Mouse (Mus musculus): ENCODE results near the gene Nisch. TPM values are rescaled to one million over a fixed set of nuclear protein-coding genes. Genes with fewer than 3 reads are reported as not detected.

Nisch gene
- polyA plus RNA-seq, 1 experiment from 2014 or later = 411 TPM

- WGBS = 85% methylated on average over 26 of the region's 26 CpGs
- no peak for TF ChIP-seq CTCF (IDR thresholded peaks at IDR 0.05; ENCODE audit: low read depth)
- no peak overlapping the region for H3K4me2 ChIP-seq
- no peaks in the 10 kb centered on the region for H3K9me3 ChIP-seq (ENCODE audit: low read depth, low read length)
- no peak overlapping the region for H3K9ac ChIP-seq
- no peak for DNase-seq
- H3K27me3 ChIP-seq (ENCODE audit: insufficient read depth, low read length) = no peaks in the 10 kb centered on the region
- no peak overlapping the region for H3K27ac ChIP-seq (ENCODE audit: low read depth)
- no peak for ATAC-seq (ENCODE audit: insufficient read depth)
- H3K36me3 ChIP-seq (ENCODE audit: insufficient read depth) = peaks cover 83% of the 10 kb centered on the region
- no peak overlapping the region for H3K4me3 ChIP-seq (ENCODE audit: low read depth, low read length)
- peaks cover 15% of the 10 kb centered on the region for H3K4me1 ChIP-seq (ENCODE audit: insufficient read depth)
These were observed 80.1 kb downstream of the Nisch start for GRCm38 (mm10) chr14:31136411-31137280.

- Histone ChIP-seq H3K9ac (no peak overlapping the region), H3K27me3 (ENCODE audit: insufficient read depth, low read length) (no peaks in the 10 kb centered on the region), H3K27ac (ENCODE audit: low read depth) (no peak overlapping the region), H3K4me3 (ENCODE audit: low read depth, low read length) (no peak overlapping the region), H3K36me3 (ENCODE audit: insufficient read depth) (peaks cover 74% of the 10 kb centered on the region), H3K9me3 (ENCODE audit: low read depth, low read length) (no peaks in the 10 kb centered on the region), H3K4me2 (no peak overlapping the region), H3K4me1 (ENCODE audit: insufficient read depth) (peaks cover 15% of the 10 kb centered on the region)
- no peak for TF ChIP-seq CTCF (IDR thresholded peaks at IDR 0.05; ENCODE audit: low read depth)
- ATAC-seq (ENCODE audit: insufficient read depth) (no peak), DNase-seq (no peak)
- WGBS = 91% methylated on average over 34 of the region's 34 CpGs
These were observed 81.0 kb downstream of the Nisch start for GRCm38 (mm10) chr14:31135495-31136410.

DNA sequence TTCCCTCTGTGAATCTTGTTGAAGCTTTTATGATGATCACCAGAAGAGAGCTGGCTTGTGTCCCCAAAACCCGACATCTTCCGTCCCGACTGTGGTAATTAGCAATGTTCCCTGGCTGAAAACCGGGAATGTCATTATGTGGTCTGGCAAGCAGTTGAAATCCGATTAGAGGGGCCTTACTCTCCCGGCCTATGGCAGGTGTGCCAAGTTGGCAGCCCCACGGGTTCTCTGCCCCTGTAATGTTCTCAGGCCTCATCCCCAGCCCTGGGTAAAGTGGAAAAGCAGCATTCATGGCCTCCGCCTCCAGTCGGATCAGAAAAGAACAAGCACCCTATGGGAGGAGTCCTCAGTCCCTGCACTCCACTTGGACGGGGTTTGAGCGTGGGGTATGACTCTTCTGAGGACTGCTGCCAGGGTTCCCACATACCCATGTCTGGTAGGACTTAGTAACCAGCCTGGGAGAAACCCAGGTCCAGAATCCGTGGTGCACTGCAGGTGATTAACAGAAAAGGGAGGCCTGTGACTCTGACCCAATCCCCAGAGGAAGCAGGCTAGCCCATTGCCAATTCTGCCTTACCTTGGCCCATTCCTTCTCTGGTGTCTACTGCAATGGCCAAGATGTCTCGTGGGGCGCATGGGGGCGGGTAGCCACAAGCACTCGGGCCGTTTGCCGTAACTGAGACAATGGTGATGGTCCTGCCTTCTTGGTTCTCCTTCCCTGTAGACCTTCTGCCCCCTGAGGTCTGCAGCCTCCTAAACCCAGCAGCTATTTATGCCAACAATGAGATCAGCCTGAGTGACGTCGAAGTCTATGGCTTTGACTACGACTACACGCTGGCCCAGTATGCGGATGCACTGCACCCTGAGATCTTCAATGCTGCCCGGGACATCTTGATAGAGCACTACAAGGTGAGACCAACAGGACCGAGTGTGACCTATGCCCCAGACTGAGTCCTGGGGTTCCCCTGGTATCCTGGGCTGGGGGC lies 82.4 kb downstream of the Nisch start:
- WGBS = 87% methylated on average over 25 of the region's 25 CpGs
- TF ChIP-seq CTCF (IDR thresholded peaks at IDR 0.05; ENCODE audit: low read depth) = no peak
- H3K4me3 ChIP-seq (ENCODE audit: low read depth, low read length) = no peak overlapping the region
- peaks cover 60% of the 10 kb centered on the region for H3K36me3 ChIP-seq (ENCODE audit: insufficient read depth)
- ATAC-seq (ENCODE audit: insufficient read depth) (no peak), DNase-seq (no peak)
- no peaks in the 10 kb centered on the region for H3K9me3 ChIP-seq (ENCODE audit: low read depth, low read length)
- H3K27me3 ChIP-seq (ENCODE audit: insufficient read depth, low read length) = no peaks in the 10 kb centered on the region
- no peak overlapping the region for H3K27ac ChIP-seq (ENCODE audit: low read depth)
- H3K4me1 ChIP-seq (ENCODE audit: insufficient read depth) = peaks cover 25% of the 10 kb centered on the region
- H3K4me2 ChIP-seq = peak overlapping the region; percentile 97; the same call in 1 of the 2 replicates
- no peak overlapping the region for H3K9ac ChIP-seq

- H3K9me3 ChIP-seq (ENCODE audit: low read depth, low read length) = no peaks in the 10 kb centered on the region
- peak overlapping the region; percentile 92; the same call in 1 of the 2 replicates for H3K9ac ChIP-seq
- 33% methylated on average over 11 of the region's 11 CpGs for WGBS
- H3K36me3 ChIP-seq (ENCODE audit: insufficient read depth) = peaks cover 48% of the 10 kb centered on the region
- no peak overlapping the region; the same call in 1 of the 2 replicates for H3K27ac ChIP-seq (ENCODE audit: low read depth)
- H3K4me2 ChIP-seq = peak overlapping the region; percentile 97
- ATAC-seq (ENCODE audit: insufficient read depth) (no peak), DNase-seq (peak; percentile 63)
- H3K4me1 ChIP-seq (ENCODE audit: insufficient read depth) = peaks cover 25% of the 10 kb centered on the region
- peak overlapping the region; percentile 92; the same call in 1 of the 2 replicates for H3K4me3 ChIP-seq (ENCODE audit: low read depth, low read length)
- TF ChIP-seq CTCF (IDR thresholded peaks at IDR 0.05; ENCODE audit: low read depth) = no peak
- no peaks in the 10 kb centered on the region for H3K27me3 ChIP-seq (ENCODE audit: insufficient read depth, low read length)
These were observed 83.6 kb downstream of the Nisch start for GRCm38 (mm10) chr14:31133023-31133665.

DNA sequence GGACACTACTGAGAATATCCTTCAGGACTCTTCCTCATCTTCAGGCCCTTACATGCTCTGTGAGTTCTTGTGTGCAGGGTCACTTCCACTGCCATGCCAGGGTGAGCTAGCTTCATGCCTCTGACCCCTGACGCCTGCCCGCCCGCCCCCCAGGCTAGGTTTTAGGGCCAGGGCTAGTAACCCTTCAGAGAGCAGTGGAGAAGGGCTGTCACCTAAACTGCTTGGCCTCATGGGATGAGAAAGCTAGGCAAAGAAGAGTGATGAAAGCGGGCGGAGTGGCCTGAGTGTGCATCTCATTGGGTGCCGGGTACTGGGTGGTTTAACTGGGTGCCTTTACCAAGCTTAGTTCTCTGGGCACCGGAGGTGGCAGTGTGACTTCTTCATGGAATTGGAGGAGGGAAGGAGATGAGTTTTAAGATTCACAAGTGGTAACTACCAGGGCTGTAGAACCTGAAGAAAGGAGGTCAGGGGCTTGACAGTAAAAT lies 84.2 kb downstream of the Nisch start:
- peaks cover 42% of the 10 kb centered on the region for H3K36me3 ChIP-seq (ENCODE audit: insufficient read depth)
- no peak for ATAC-seq (ENCODE audit: insufficient read depth)
- H3K4me3 ChIP-seq (ENCODE audit: low read depth, low read length) = peak overlapping the region; percentile 92
- peak overlapping the region; percentile 97 for H3K4me2 ChIP-seq
- peaks cover 25% of the 10 kb centered on the region for H3K4me1 ChIP-seq (ENCODE audit: insufficient read depth)
- DNase-seq = no peak
- H3K9ac ChIP-seq = peak overlapping the region; percentile 92; the same call in 1 of the 2 replicates
- no peak overlapping the region for H3K27ac ChIP-seq (ENCODE audit: low read depth)
- H3K9me3 ChIP-seq (ENCODE audit: low read depth, low read length) = no peaks in the 10 kb centered on the region
- 74% methylated on average over 7 of the region's 7 CpGs for WGBS
- no peaks in the 10 kb centered on the region for H3K27me3 ChIP-seq (ENCODE audit: insufficient read depth, low read length)
- no peak for TF ChIP-seq CTCF (IDR thresholded peaks at IDR 0.05; ENCODE audit: low read depth)

DNA sequence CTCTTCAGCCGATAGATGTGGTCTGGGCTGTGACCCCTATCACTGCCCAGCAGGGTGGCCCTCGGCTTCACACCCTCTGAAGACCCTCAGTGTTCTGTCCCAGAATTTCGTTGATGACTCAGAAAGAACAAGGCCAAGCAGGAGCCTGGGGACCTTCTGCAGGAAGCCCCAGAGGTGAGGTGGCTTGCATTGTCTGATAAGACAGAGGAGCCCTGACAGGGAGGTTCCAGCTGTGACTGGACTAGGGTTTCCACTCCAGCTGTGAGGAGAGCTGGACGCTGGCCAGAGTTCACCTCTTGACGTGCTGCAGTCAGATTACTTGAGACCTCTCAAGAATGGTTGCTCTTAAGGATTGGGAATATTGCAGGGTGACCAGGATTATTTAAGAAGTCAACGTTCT lies 84.7 kb downstream of the Nisch start:
- TF ChIP-seq CTCF (IDR thresholded peaks at IDR 0.05; ENCODE audit: low read depth) = no peak
- Histone ChIP-seq H3K27me3 (ENCODE audit: insufficient read depth, low read length) (no peaks in the 10 kb centered on the region), H3K9me3 (ENCODE audit: low read depth, low read length) (no peaks in the 10 kb centered on the region), H3K9ac (peak overlapping the region; percentile 92), H3K36me3 (ENCODE audit: insufficient read depth) (peaks cover 42% of the 10 kb centered on the region), H3K4me2 (peak overlapping the region; percentile 97), H3K4me1 (ENCODE audit: insufficient read depth) (peaks cover 25% of the 10 kb centered on the region), H3K27ac (ENCODE audit: low read depth) (no peak overlapping the region), H3K4me3 (ENCODE audit: low read depth, low read length) (peak overlapping the region; percentile 92)
- peak; percentile 62 for DNase-seq
- ATAC-seq (ENCODE audit: insufficient read depth) = no peak
- 4% methylated on average over 6 of the region's 6 CpGs for WGBS

Data from lung, embryonic 14.5 days (tissue).